Mouse (Mus musculus): ENCODE data around the gene Cab39.

DNA sequence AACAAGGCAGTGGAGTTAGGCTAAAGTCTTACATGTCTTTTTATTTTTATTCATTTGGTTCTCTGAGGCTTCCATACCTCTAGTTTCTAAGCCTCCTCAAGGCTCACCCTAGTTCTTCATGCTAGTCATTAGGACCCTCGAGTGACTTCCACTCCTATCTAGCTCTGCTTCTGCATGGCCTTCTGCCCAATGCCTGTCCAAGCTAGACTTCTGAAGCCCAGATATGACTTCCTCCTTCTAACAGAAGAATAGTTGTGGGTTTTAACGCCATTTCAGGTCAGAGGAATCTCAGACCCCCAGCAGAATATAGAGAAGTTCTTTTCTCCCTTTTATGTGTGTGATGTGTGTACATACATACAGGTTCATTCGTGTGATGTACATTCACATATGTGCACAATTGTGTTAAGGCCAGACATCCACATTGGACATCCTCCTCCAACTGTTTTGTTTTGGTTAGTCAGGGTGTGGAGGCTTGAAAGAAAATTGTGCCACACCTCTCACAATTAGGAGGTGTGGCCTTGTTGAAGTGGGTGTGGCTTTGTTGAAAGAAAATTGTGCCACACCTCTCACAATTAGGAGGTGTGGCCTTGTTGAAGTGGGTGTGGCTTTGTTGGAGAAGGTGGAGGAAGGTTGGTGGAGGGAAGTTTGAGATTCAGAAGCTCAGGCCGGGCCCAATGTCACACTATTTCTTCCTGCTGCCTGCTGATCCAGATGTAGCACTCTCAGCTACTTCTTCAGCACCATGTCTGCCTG is 13.6 kb upstream of the Cab39 start:
- TF ChIP-seq CTCF (IDR thresholded peaks at IDR 0.05; ENCODE audit: low read depth) = no peak
- no peak for TF ChIP-seq EP300 (IDR thresholded peaks at IDR 0.05; ENCODE audit: low read depth)

Measured in liver, embryonic 14.5 days (tissue).